Mouse (Mus musculus) left cerebral cortex, adult 8-10 months (tissue): ENCODE measurements around the gene Phex. TPM values are rescaled to one million over a fixed set of nuclear protein-coding genes. Genes with fewer than 3 reads are reported as not detected.

ENCODE experiments used
- DNase-seq, 2 experiments: peaks; one replicate each; pipeline ENCODE4 v3.0.0; 2022; ENCODE audit warnings: low spot score in 2 of 2
- microRNA-seq, 2 experiments: library from miRNA; unstranded; fragments of <30 nt; microRNA quantifications; one replicate each; pipeline ENCODE4 v1.2.0; 2022
- total RNA-seq, 4 experiments: library from RNA; stranded (reverse); gene quantifications; 2 replicates each; pipeline ENCODE4 v1.2.4; 2022

The Phex gene
- total RNA-seq, 4 experiments from 2014 or later, result 0.42 to 0.91 (median 0.64) TPM

- no peak for DNase-seq
Measured at GRCm38 (mm10) chrX:157307411-157307810, 107.7 kb downstream of the Phex start.

- DNase-seq, result no peak
Measured at GRCm38 (mm10) chrX:157306796-157307405, 108.2 kb downstream of the Phex start.

- no peak for DNase-seq
Measured at GRCm38 (mm10) chrX:157305852-157306232, 109.3 kb downstream of the Phex start.

GRCm38 (mm10) chrX:157305193-157305851 is 109.8 kb downstream of the Phex start:
- DNase-seq, result no peak

GRCm38 (mm10) chrX:157292411-157292810 is 122.7 kb downstream of the Phex start:
- no peak for DNase-seq

GRCm38 (mm10) chrX:157276581-157276980 is 138.5 kb downstream of the Phex start:
- DNase-seq, result no peak

GRCm38 (mm10) chrX:157273291-157273690 is 141.8 kb downstream of the Phex start:
- DNase-seq, result no peak

GRCm38 (mm10) chrX:157271609-157272008 is 143.5 kb downstream of the Phex start:
- DNase-seq, result no peak

- no peak for DNase-seq
Measured at GRCm38 (mm10) chrX:157269726-157270305, 145.3 kb downstream of the Phex start.

GRCm38 (mm10) chrX:157268141-157268540 is 147.0 kb downstream of the Phex start:
- DNase-seq, result no peak

GRCm38 (mm10) chrX:157202736-157203135 is 212.4 kb downstream of the Phex start:
- DNase-seq, result no peak

GRCm38 (mm10) chrX:157184167-157184566 is 230.9 kb downstream of the Phex start:
- peak in 1 of 2 experiments; percentile 29 for DNase-seq

- DNase-seq, result no peak
Measured at GRCm38 (mm10) chrX:157180845-157181244, 234.3 kb downstream of the Phex start.

- no peak for DNase-seq
Measured at GRCm38 (mm10) chrX:157164142-157164541, 251.0 kb downstream of the Phex start.

- DNase-seq, result no peak
Measured at GRCm38 (mm10) chrX:157163394-157163793, 251.7 kb downstream of the Phex start.

GRCm38 (mm10) chrX:157144675-157145074 is 270.4 kb downstream of the Phex start:
- no peak for DNase-seq

GRCm38 (mm10) chrX:157139601-157140000 is 275.5 kb downstream of the Phex start:
- no peak for DNase-seq

Small RNA genes lying within 50 kb of the gene (microRNA-seq; reads per million reads assigned to microRNA genes)
- gene Gm23798, result 0 reads per million in 2 experiments

Other genes starting within 250 kb of the Phex start
- 10 to 100 TPM; 64.3 to 76.7 (median 73.3) TPM for gene Sms, start 77.0 kb upstream of the Phex start, total RNA-seq
- gene Yy2, start 153.7 kb upstream of the Phex start, total RNA-seq, result under 1 TPM in 2 of 4 experiments, not detected in 2; 0.85 to 0.93 TPM
- gene Mbtps2, start 183.4 kb upstream of the Phex start, total RNA-seq, result 10 to 100 TPM; 27.3 to 35.0 (median 28.6) TPM